Mouse (Mus musculus) kidney, adult 8-10 months (tissue): ENCODE measurements at regions not wholly inside any gene's neighbourhood (a gene's known extent, or its start where the extent isn't known, plus 50 kb on each side); places are given as distances from the start of the nearest gene placed in this dataset.
A peak's percentile ranks its signal among the peaks of the same experiment; 100 is the strongest.

Source experiments
- DNase-seq, 2 experiments: peaks; one replicate each; pipeline ENCODE4 v3.0.0; 2022

GRCm38 (mm10) chr1:121842381-121843075 lies 274.7 kb upstream of the Ddx18 start:
- DNase-seq, result no peak

- no peak for DNase-seq
These were observed 265.8 kb upstream of the Ddx18 start for GRCm38 (mm10) chr1:121833559-121833958.

- DNase-seq, result no peak
These were observed 262.5 kb upstream of the Ddx18 start for GRCm38 (mm10) chr1:121830242-121830641.

GRCm38 (mm10) chr1:121822950-121823349 lies 255.2 kb upstream of the Ddx18 start:
- no peak for DNase-seq

- DNase-seq, result no peak
These were observed 235.5 kb upstream of the Ddx18 start for GRCm38 (mm10) chr1:121803338-121803737.

GRCm38 (mm10) chr1:121802476-121802875 lies 234.7 kb upstream of the Ddx18 start:
- no peak for DNase-seq

GRCm38 (mm10) chr1:121798502-121798901 lies 230.7 kb upstream of the Ddx18 start:
- DNase-seq, result no peak

GRCm38 (mm10) chr1:121795024-121795786 lies 227.4 kb upstream of the Ddx18 start:
- no peak for DNase-seq

GRCm38 (mm10) chr1:121785631-121786030 lies 217.8 kb upstream of the Ddx18 start:
- no peak for DNase-seq

GRCm38 (mm10) chr1:121773988-121774387 lies 206.2 kb upstream of the Ddx18 start:
- no peak for DNase-seq

- no peak for DNase-seq
These were observed 203.7 kb upstream of the Ddx18 start for GRCm38 (mm10) chr1:121771444-121771843.

- no peak for DNase-seq
These were observed 203.1 kb upstream of the Ddx18 start for GRCm38 (mm10) chr1:121770936-121771335.

GRCm38 (mm10) chr1:121760086-121760485 lies 192.3 kb upstream of the Ddx18 start:
- peak; percentile 5 to 25 for DNase-seq

- peak; percentile 31 to 33 for DNase-seq
These were observed 177.4 kb upstream of the Ddx18 start for GRCm38 (mm10) chr1:121745181-121745580.

GRCm38 (mm10) chr1:121735113-121735719 lies 167.4 kb upstream of the Ddx18 start:
- DNase-seq, result no peak

- no peak for DNase-seq
These were observed 166.8 kb upstream of the Ddx18 start for GRCm38 (mm10) chr1:121734456-121735112.

- no peak for DNase-seq
These were observed 141.6 kb upstream of the Ddx18 start for GRCm38 (mm10) chr1:121709317-121709860.

GRCm38 (mm10) chr1:121708301-121708700 lies 140.5 kb upstream of the Ddx18 start:
- no peak for DNase-seq

- no peak for DNase-seq
These were observed 134.0 kb upstream of the Ddx18 start for GRCm38 (mm10) chr1:121701826-121702225.

- no peak for DNase-seq
These were observed 86.1 kb upstream of the Ddx18 start for GRCm38 (mm10) chr1:121653901-121654300.

GRCm38 (mm10) chr1:121650071-121650470 lies 82.3 kb upstream of the Ddx18 start:
- DNase-seq, result no peak

GRCm38 (mm10) chr1:121631466-121631865 lies 63.7 kb upstream of the Ddx18 start:
- no peak for DNase-seq

- no peak for DNase-seq
These were observed 52.5 kb upstream of the Ddx18 start for GRCm38 (mm10) chr1:121620262-121620661.
